Mouse (Mus musculus) heart, embryonic 15.5 days (tissue): ENCODE measurements around the gene Proser2. TPM values are rescaled to one million over a fixed set of nuclear protein-coding genes. Genes with fewer than 3 reads are reported as not detected.

Experiments used
- ATAC-seq: fragments of 200-750 bp; cut with Nextera tagmentation; replicated peaks from 2 replicates; pipeline ENCODE4 v1.8.0; 2017; ENCODE audit warnings: low read depth, moderate TSS enrichment; ENCODE audit not compliant: insufficient number of reproducible peaks, insufficient read depth, low FRiP score
- H3K27ac ChIP-seq: fragments of 300-500 bp; sonication (generic); 2 replicates; pipeline ENCODE4 v1.5.1; 2015; ENCODE audit warnings: mild to moderate bottlenecking, inconsistent platforms
- H3K27me3 ChIP-seq: fragments of 300-500 bp; sonication (generic); 2 replicates; pipeline ENCODE4 v1.6.1; 2015; ENCODE audit warnings: inconsistent platforms
- H3K36me3 ChIP-seq: fragments of 300-500 bp; sonication (generic); 2 replicates; pipeline ENCODE4 v1.6.1; 2015; ENCODE audit warnings: mild to moderate bottlenecking, inconsistent platforms
- H3K4me1 ChIP-seq: fragments of 300-500 bp; sonication (generic); replicated peaks from 2 replicates; pipeline ENCODE4 v1.6.1; 2015; ENCODE audit warnings: inconsistent platforms
- H3K4me2 ChIP-seq: fragments of 300-500 bp; sonication (generic); 2 replicates; pipeline ENCODE4 v1.6.1; 2015; ENCODE audit warnings: inconsistent platforms, mild to moderate bottlenecking, moderate library complexity
- H3K4me3 ChIP-seq: fragments of 300-500 bp; sonication (generic); 2 replicates; pipeline ENCODE4 v1.5.1; 2015; ENCODE audit warnings: mild to moderate bottlenecking, inconsistent platforms
- H3K9ac ChIP-seq: fragments of 300-500 bp; sonication (generic); 2 replicates; pipeline ENCODE4 v1.6.1; 2015; ENCODE audit warnings: mild to moderate bottlenecking, inconsistent platforms
- H3K9me3 ChIP-seq: fragments of 300-500 bp; sonication (generic); replicated peaks from 2 replicates; pipeline ENCODE4 v1.6.1; 2016; ENCODE audit warnings: inconsistent platforms
- WGBS: fragments of 180-500 bp; shearing (Covaris S2); methylation state at CpG from one replicate; pipeline ENCODE4 v1.1.7; 2015; ENCODE audit warnings: mixed read lengths; 5-methylcytosine and 5-hydroxymethylcytosine counted together
- polyA plus RNA-seq: library from polyadenylated mRNA; unstranded; fragments of >200 nt; fragmentation: Nextera tagmentation; extraction: Ambion mirVana; gene quantifications from 2 replicates; pipeline ENCODE4 v1.2.1, GENCODE M21; 2015

Proser2 gene
- polyA plus RNA-seq = 14.8 and 15.2 TPM in 2 replicates

GRCm38 (mm10) chr2:6129555-6130355 lies at the start of gene Proser2:
TSS of gene Proser2 (minus strand) at chr2:6130211.
- peak within 1 kb of the TSS; percentile 78 for H3K27ac ChIP-seq

GRCm38 (mm10) chr2:6179749-6180117 lies 49.7 kb upstream of the Proser2 start:
- 77% methylated on average over 1 of the region's 1 CpGs for WGBS
- H3K4me1 ChIP-seq = no peaks in the 10 kb centered on the region

More at GRCm38 (mm10) chr2:6129555-6130355, at the start of gene Proser2:
- WGBS = under 1% methylated on average over 83 of the region's 83 CpGs
- Histone ChIP-seq H3K36me3 (no peaks in the 10 kb centered on the region), H3K4me1 (peaks cover 12% of the 10 kb centered on the region), H3K27me3 (peaks cover 6% of the 10 kb centered on the region; the same call in 1 of the 2 replicates), H3K9ac (peak within 1 kb of the TSS; percentile 83), H3K9me3 (no peaks in the 10 kb centered on the region), H3K4me2 (peak within 1 kb of the TSS; percentile 89), H3K4me3 (peak within 1 kb of the TSS; percentile 79)
- peak; percentile 94 for ATAC-seq

GRCm38 (mm10) chr2:6178901-6179748 lies 49.1 kb upstream of the Proser2 start:
- no peak overlapping the region for H3K4me3 ChIP-seq
- H3K4me2 ChIP-seq = no peak overlapping the region
- WGBS = 75% methylated on average over 16 of the region's 16 CpGs
- ATAC-seq = no peak
- H3K36me3 ChIP-seq = no peaks in the 10 kb centered on the region
- no peaks in the 10 kb centered on the region for H3K9me3 ChIP-seq
- no peak overlapping the region for H3K9ac ChIP-seq
- H3K27me3 ChIP-seq = no peaks in the 10 kb centered on the region
- no peaks in the 10 kb centered on the region for H3K4me1 ChIP-seq
- no peak overlapping the region for H3K27ac ChIP-seq

More at GRCm38 (mm10) chr2:6179749-6180117, 49.7 kb upstream of the Proser2 start:
- no peak overlapping the region for H3K9ac ChIP-seq
- no peaks in the 10 kb centered on the region for H3K27me3 ChIP-seq
- H3K9me3 ChIP-seq = no peaks in the 10 kb centered on the region
- no peaks in the 10 kb centered on the region for H3K36me3 ChIP-seq
- no peak overlapping the region for H3K27ac ChIP-seq
- no peak for ATAC-seq
- H3K4me2 ChIP-seq = no peak overlapping the region
- H3K4me3 ChIP-seq = no peak overlapping the region

- Histone ChIP-seq H3K27ac (no peak overlapping the region), H3K4me2 (no peak overlapping the region), H3K4me1 (no peaks in the 10 kb centered on the region), H3K27me3 (no peaks in the 10 kb centered on the region), H3K9ac (no peak overlapping the region), H3K9me3 (no peaks in the 10 kb centered on the region), H3K4me3 (no peak overlapping the region), H3K36me3 (no peaks in the 10 kb centered on the region)
- no peak for ATAC-seq
- WGBS = 69% methylated on average over 3 of the region's 3 CpGs
Observed at GRCm38 (mm10) chr2:6173013-6173412, 43.0 kb upstream of the Proser2 start.

- Histone ChIP-seq H3K4me1 (peaks cover 5% of the 10 kb centered on the region; the same call in 1 of the 2 replicates), H3K27ac (no peak overlapping the region), H3K27me3 (no peaks in the 10 kb centered on the region), H3K9me3 (no peaks in the 10 kb centered on the region), H3K4me2 (no peak overlapping the region), H3K36me3 (no peaks in the 10 kb centered on the region), H3K4me3 (no peak overlapping the region), H3K9ac (no peak overlapping the region)
- 82% methylated on average over 2 of the region's 2 CpGs for WGBS
- ATAC-seq = no peak
Observed at GRCm38 (mm10) chr2:6168560-6168959, 38.5 kb upstream of the Proser2 start.

- Histone ChIP-seq H3K27me3 (no peaks in the 10 kb centered on the region), H3K4me3 (no peak overlapping the region), H3K9me3 (no peaks in the 10 kb centered on the region), H3K36me3 (no peaks in the 10 kb centered on the region), H3K9ac (no peak overlapping the region), H3K4me2 (no peak overlapping the region), H3K4me1 (peaks cover 5% of the 10 kb centered on the region; the same call in 1 of the 2 replicates), H3K27ac (no peak overlapping the region)
- WGBS = 20% methylated on average over 5 of the region's 5 CpGs
- ATAC-seq = no peak
Observed at GRCm38 (mm10) chr2:6167843-6168558, 38.0 kb upstream of the Proser2 start.

GRCm38 (mm10) chr2:6165771-6166170 lies 35.8 kb upstream of the Proser2 start:
- no peaks in the 10 kb centered on the region for H3K36me3 ChIP-seq
- no peak overlapping the region for H3K27ac ChIP-seq
- peaks cover 5% of the 10 kb centered on the region; the same call in 1 of the 2 replicates for H3K4me1 ChIP-seq
- ATAC-seq = no peak
- H3K4me3 ChIP-seq = no peak overlapping the region
- H3K4me2 ChIP-seq = no peak overlapping the region
- no peaks in the 10 kb centered on the region for H3K9me3 ChIP-seq
- 53% methylated on average over 6 of the region's 6 CpGs for WGBS
- no peak overlapping the region for H3K9ac ChIP-seq
- H3K27me3 ChIP-seq = no peaks in the 10 kb centered on the region

- Histone ChIP-seq H3K36me3 (no peaks in the 10 kb centered on the region), H3K4me1 (peaks cover 13% of the 10 kb centered on the region; the same call in 1 of the 2 replicates), H3K4me3 (no peak overlapping the region), H3K27me3 (no peaks in the 10 kb centered on the region), H3K9ac (no peak overlapping the region), H3K4me2 (peak overlapping the region; percentile 16), H3K27ac (no peak overlapping the region), H3K9me3 (no peaks in the 10 kb centered on the region)
- 48% methylated on average over 16 of the region's 16 CpGs for WGBS
- no peak for ATAC-seq
Observed at GRCm38 (mm10) chr2:6164606-6165290, 34.7 kb upstream of the Proser2 start.

- H3K4me3 ChIP-seq = no peak overlapping the region
- H3K4me1 ChIP-seq = peaks cover 17% of the 10 kb centered on the region; the same call in 1 of the 2 replicates
- ATAC-seq = no peak
- no peak overlapping the region for H3K27ac ChIP-seq
- H3K9me3 ChIP-seq = no peaks in the 10 kb centered on the region
- no peaks in the 10 kb centered on the region for H3K36me3 ChIP-seq
- H3K27me3 ChIP-seq = no peaks in the 10 kb centered on the region
- no peak overlapping the region for H3K4me2 ChIP-seq
- WGBS = 42% methylated on average over 6 of the region's 6 CpGs
- H3K9ac ChIP-seq = no peak overlapping the region
Observed at GRCm38 (mm10) chr2:6162366-6163040, 32.5 kb upstream of the Proser2 start.

GRCm38 (mm10) chr2:6159735-6160134 lies 29.7 kb upstream of the Proser2 start:
- no peak for ATAC-seq
- no peaks in the 10 kb centered on the region for H3K27me3 ChIP-seq
- H3K36me3 ChIP-seq = no peaks in the 10 kb centered on the region
- no peaks in the 10 kb centered on the region for H3K9me3 ChIP-seq
- 42% methylated on average over 2 of the region's 2 CpGs for WGBS
- no peak overlapping the region for H3K9ac ChIP-seq
- H3K4me2 ChIP-seq = no peak overlapping the region
- peaks cover 13% of the 10 kb centered on the region; the same call in 1 of the 2 replicates for H3K4me1 ChIP-seq
- no peak overlapping the region for H3K27ac ChIP-seq
- no peak overlapping the region for H3K4me3 ChIP-seq
